Mouse (Mus musculus): Measurements from ENCODE around the gene Apba1.

Gene Apba1

GRCm38 (mm10) chr19:23875819-23876218 is 117.1 kb downstream of the Apba1 start:
- DNase-seq (ENCODE audit: low spot score) = no peak

- DNase-seq (ENCODE audit: low spot score) = no peak
These were observed 121.2 kb downstream of the Apba1 start for GRCm38 (mm10) chr19:23879862-23880261.

- no peak for DNase-seq (ENCODE audit: low spot score)
These were observed 127.5 kb downstream of the Apba1 start for GRCm38 (mm10) chr19:23886169-23886568.

GRCm38 (mm10) chr19:23891421-23891820 is 132.7 kb downstream of the Apba1 start:
- no peak for DNase-seq (ENCODE audit: low spot score)

GRCm38 (mm10) chr19:23892633-23893032 is 133.9 kb downstream of the Apba1 start:
- DNase-seq (ENCODE audit: low spot score) = no peak

- peak; percentile 61 for DNase-seq (ENCODE audit: low spot score)
These were observed 134.6 kb downstream of the Apba1 start for GRCm38 (mm10) chr19:23893093-23893889.

GRCm38 (mm10) chr19:23893946-23894345 is 135.3 kb downstream of the Apba1 start:
- peak; percentile 9 for DNase-seq (ENCODE audit: low spot score)

- peak; percentile 42 for DNase-seq (ENCODE audit: low spot score)
These were observed 136.1 kb downstream of the Apba1 start for GRCm38 (mm10) chr19:23894822-23895221.

GRCm38 (mm10) chr19:23896915-23897314 is 138.2 kb downstream of the Apba1 start:
- no peak for DNase-seq (ENCODE audit: low spot score)

- peak; percentile 66 for DNase-seq (ENCODE audit: low spot score)
These were observed 139.8 kb downstream of the Apba1 start for GRCm38 (mm10) chr19:23898501-23898900.

GRCm38 (mm10) chr19:23901177-23901576 is 142.5 kb downstream of the Apba1 start:
- peak; percentile 65 for DNase-seq (ENCODE audit: low spot score)

- no peak for DNase-seq (ENCODE audit: low spot score)
These were observed 143.1 kb downstream of the Apba1 start for GRCm38 (mm10) chr19:23901768-23902167.

GRCm38 (mm10) chr19:23903066-23903465 is 144.4 kb downstream of the Apba1 start:
- no peak for DNase-seq (ENCODE audit: low spot score)

GRCm38 (mm10) chr19:23904922-23905321 is 146.2 kb downstream of the Apba1 start:
- DNase-seq (ENCODE audit: low spot score) = no peak

GRCm38 (mm10) chr19:23905772-23906171 is 147.1 kb downstream of the Apba1 start:
- no peak for DNase-seq (ENCODE audit: low spot score)

GRCm38 (mm10) chr19:23910345-23910744 is 151.7 kb downstream of the Apba1 start:
- DNase-seq (ENCODE audit: low spot score) = no peak

GRCm38 (mm10) chr19:23919384-23920219 is 160.9 kb downstream of the Apba1 start:
- DNase-seq (ENCODE audit: low spot score) = peak; percentile 38

GRCm38 (mm10) chr19:23920220-23920544 is 161.5 kb downstream of the Apba1 start:
- peak; percentile 29 for DNase-seq (ENCODE audit: low spot score)

- no peak for DNase-seq (ENCODE audit: low spot score)
These were observed 163.9 kb downstream of the Apba1 start for GRCm38 (mm10) chr19:23922601-23923000.

- no peak for DNase-seq (ENCODE audit: low spot score)
These were observed 165.4 kb downstream of the Apba1 start for GRCm38 (mm10) chr19:23924057-23924456.

GRCm38 (mm10) chr19:23924791-23925190 is 166.1 kb downstream of the Apba1 start:
- no peak for DNase-seq (ENCODE audit: low spot score)

- no peak for DNase-seq (ENCODE audit: low spot score)
These were observed 166.9 kb downstream of the Apba1 start for GRCm38 (mm10) chr19:23925541-23925940.

GRCm38 (mm10) chr19:23930826-23931225 is 172.1 kb downstream of the Apba1 start:
- DNase-seq (ENCODE audit: low spot score) = no peak

All from embryo, embryonic 10 days (tissue).